Mouse (Mus musculus) duodenum, adult 2 months (tissue): Measurements from ENCODE around the gene Sbno2. TPM values are rescaled to one million over a fixed set of nuclear protein-coding genes. Genes with fewer than 3 reads are reported as not detected.

Experiments
- polyA plus RNA-seq: library from polyadenylated mRNA; depleted of rRNA; stranded (reverse); fragments of >200 nt; gene quantifications from 2 replicates; pipeline ENCODE4 v1.2.3, GENCODE M21; 2012; ENCODE audit warnings: low replicate concordance; rRNA removed

The Sbno2 gene
- polyA plus RNA-seq = 63.5 and 95.0 TPM in 2 replicates

GRCm38 (mm10) chr10:80105460-80105859 lies at the start of gene Sbno2:
Gene Sbno2, minus strand, starts transcription at chr10:80105571.

GRCm38 (mm10) chr10:80147719-80148601 lies 42.6 kb upstream of the Sbno2 start, which contains the start of gene Midn:
Gene Midn, plus strand, starts transcription at chr10:80148272.

GRCm38 (mm10) chr10:80140666-80141035 lies 35.3 kb upstream of the Sbno2 start, which contains the start of gene Cbarp:
Gene Cbarp, minus strand, starts transcription at chr10:80140835.

GRCm38 (mm10) chr10:80138553-80139438 lies 33.4 kb upstream of the Sbno2 start, which contains the start of gene Atp5d:
Gene Atp5d, plus strand, starts transcription at chr10:80138632.

GRCm38 (mm10) chr10:80115290-80115943 lies 10.0 kb upstream of the Sbno2 start, which contains the start of gene Stk11:
Gene Stk11, plus strand, starts transcription at chr10:80115803.

GRCm38 (mm10) chr10:80047041-80047565 lies 58.3 kb downstream of the Sbno2 start, which contains the start of gene Gpx4:
Gene Gpx4, plus strand, starts transcription at chr10:80047166.

GRCm38 (mm10) chr10:80039559-80039979 lies 65.8 kb downstream of the Sbno2 start, which contains the start of gene Polr2e:
Gene Polr2e, minus strand, starts transcription at chr10:80039795.

GRCm38 (mm10) chr10:80016511-80016910 lies 88.9 kb downstream of the Sbno2 start, which contains the start of gene Arhgap45:
Gene Arhgap45, plus strand, starts transcription at chr10:80016653.

Other genes starting within 250 kb of the Sbno2 start
- 3.8 and 5.3 TPM in 2 replicates for gene Prtn3, start 231.1 kb downstream of the Sbno2 start, polyA plus RNA-seq
- 6.1 and 11.4 TPM in 2 replicates for gene Plppr3, start 230.9 kb downstream of the Sbno2 start, polyA plus RNA-seq
- not detected in 2 replicates for gene Elane, start 219.3 kb downstream of the Sbno2 start, polyA plus RNA-seq
- gene Cfd, start 214.7 kb downstream of the Sbno2 start, polyA plus RNA-seq = 12.8 and 564 TPM in 2 replicates
- gene Med16, start 196.6 kb downstream of the Sbno2 start, polyA plus RNA-seq = 44.8 and 49.2 TPM in 2 replicates
- not detected in 2 replicates for gene Gm26602, start 194.7 kb downstream of the Sbno2 start, polyA plus RNA-seq
- gene Kiss1r, start 188.6 kb downstream of the Sbno2 start, polyA plus RNA-seq = 5.1 and 5.6 TPM in 2 replicates
- gene R3hdm4, start 184.4 kb downstream of the Sbno2 start, polyA plus RNA-seq = 102 and 133 TPM in 2 replicates
- gene Arid3a, start 178.5 kb downstream of the Sbno2 start, polyA plus RNA-seq = 8.1 and 9.4 TPM in 2 replicates
- 32.5 and 36.7 TPM in 2 replicates for gene Wdr18, start 145.4 kb downstream of the Sbno2 start, polyA plus RNA-seq
- gene Grin3b, start 134.9 kb downstream of the Sbno2 start, polyA plus RNA-seq = 0.13 TPM in 1 of 2 replicates, not detected in the other
- gene Tmem259, start 121.2 kb downstream of the Sbno2 start, polyA plus RNA-seq = 473 and 724 TPM in 2 replicates
- 47.4 and 53.3 TPM in 2 replicates for gene Cnn2, start 117.0 kb downstream of the Sbno2 start, polyA plus RNA-seq
- gene Abca7, start 109.1 kb downstream of the Sbno2 start, polyA plus RNA-seq = 22.5 and 27.6 TPM in 2 replicates
- 16.6 and 28.8 TPM in 2 replicates for gene Arhgap45, start 88.9 kb downstream of the Sbno2 start, polyA plus RNA-seq
- 82.1 and 91.1 TPM in 2 replicates for gene Polr2e, start 65.8 kb downstream of the Sbno2 start, polyA plus RNA-seq
- 1,699 and 1,725 TPM in 2 replicates for gene Gpx4, start 58.4 kb downstream of the Sbno2 start, polyA plus RNA-seq
- 105 and 121 TPM in 2 replicates for gene Stk11, start 10.2 kb upstream of the Sbno2 start, polyA plus RNA-seq
- 5,808 and 7,935 TPM in 2 replicates for gene Atp5d, start 33.1 kb upstream of the Sbno2 start, polyA plus RNA-seq
- 6.3 and 6.6 TPM in 2 replicates for gene Cbarp, start 35.3 kb upstream of the Sbno2 start, polyA plus RNA-seq
- gene Midn, start 42.7 kb upstream of the Sbno2 start, polyA plus RNA-seq = 198 and 360 TPM in 2 replicates
- gene Cirbp, start 60.4 kb upstream of the Sbno2 start, polyA plus RNA-seq = 46.7 and 55.3 TPM in 2 replicates
- 12.6 and 12.7 TPM in 2 replicates for gene 1600002K03Rik, start 67.4 kb upstream of the Sbno2 start, polyA plus RNA-seq
- 2.0 and 2.2 TPM in 2 replicates for gene Efna2, start 73.9 kb upstream of the Sbno2 start, polyA plus RNA-seq
- 14.5 and 19.2 TPM in 2 replicates for gene Mum1, start 120.9 kb upstream of the Sbno2 start, polyA plus RNA-seq
- 967 and 1,434 TPM in 2 replicates for gene Ndufs7, start 143.6 kb upstream of the Sbno2 start, polyA plus RNA-seq
- gene Gamt, start 155.4 kb upstream of the Sbno2 start, polyA plus RNA-seq = 15.1 and 43.1 TPM in 2 replicates
- gene Dazap1, start 155.9 kb upstream of the Sbno2 start, polyA plus RNA-seq = 104 and 128 TPM in 2 replicates
- gene Rps15, start 186.9 kb upstream of the Sbno2 start, polyA plus RNA-seq = 739 and 1,199 TPM in 2 replicates
- gene Apc2, start 190.4 kb upstream of the Sbno2 start, polyA plus RNA-seq = 0.88 and 1.1 TPM in 2 replicates
- gene 2310011J03Rik, start 215.0 kb upstream of the Sbno2 start, polyA plus RNA-seq = 52.1 and 92.1 TPM in 2 replicates
- gene Pcsk4, start 223.9 kb upstream of the Sbno2 start, polyA plus RNA-seq = 37.6 and 47.6 TPM in 2 replicates
- 257 and 279 TPM in 2 replicates for gene Reep6, start 224.4 kb upstream of the Sbno2 start, polyA plus RNA-seq
- 113 and 171 TPM in 2 replicates for gene Adamtsl5, start 242.8 kb upstream of the Sbno2 start, polyA plus RNA-seq